Mouse (Mus musculus): Measurements from ENCODE around the gene Ccdc62. TPM values are rescaled to one million over a fixed set of nuclear protein-coding genes. Genes with fewer than 3 reads are reported as not detected.

Ccdc62 gene
- 6.3 and 6.8 TPM in 2 replicates for polyA plus RNA-seq (2015; fragmentation: Nextera tagmentation; extraction: Ambion mirVana)

DNA sequence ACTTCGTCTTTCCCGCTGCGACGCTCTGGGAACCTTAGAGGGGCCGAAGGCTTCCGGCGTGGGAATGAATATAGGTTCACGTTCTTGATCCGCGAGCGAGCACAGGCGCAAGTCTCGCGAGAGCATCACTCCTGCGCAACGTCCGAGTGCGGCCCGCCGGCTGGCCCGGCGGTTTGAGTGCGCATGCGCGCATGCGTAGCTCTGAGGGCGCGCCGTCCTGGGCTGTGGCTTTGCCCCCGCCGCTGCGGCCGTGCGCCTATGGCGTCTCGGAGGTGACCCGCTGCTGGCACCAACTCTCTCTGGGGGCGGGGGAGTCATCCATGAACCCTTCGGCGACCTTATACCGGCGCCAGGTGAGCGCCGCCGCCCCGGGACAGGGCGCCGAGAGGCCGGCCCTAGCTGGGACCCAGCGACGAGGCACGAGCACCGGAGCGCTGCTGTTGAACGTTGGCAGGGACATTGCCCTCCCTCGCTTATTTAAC is at the start of gene Ccdc62:
Ccdc62 (plus strand) TSS at position 172 of the 482 bp plus-strand sequence.
- Histone ChIP-seq H3K4me3 (ENCODE audit: low read length) (peak within 1 kb of the TSS; percentile 81), H3K9ac (replicated peaks; ENCODE audit: low read length) (peak within 1 kb of the TSS; percentile 99), H3K9me3 (ENCODE audit: low read length) (no peaks in the 10 kb centered on the region), H3K36me3 (ENCODE audit: insufficient read depth, low read length) (peaks cover 25% of the 10 kb centered on the region), H3K27me3 (ENCODE audit: insufficient read depth, low read length) (no peaks in the 10 kb centered on the region), H3K27ac (ENCODE audit: low read length) (peak within 1 kb of the TSS; percentile 94), H3K4me1 (ENCODE audit: insufficient read depth, low read length) (peaks cover 4% of the 10 kb centered on the region; the same call in 1 of the 2 replicates), H3K4me2 (replicated peaks; ENCODE audit: low read depth, low read length) (peak within 1 kb of the TSS; percentile 80)
- peak; percentile 97 for ATAC-seq (ENCODE audit: low FRiP score, low TSS enrichment)
- under 1% methylated on average over 56 of the region's 56 CpGs for WGBS

DNA sequence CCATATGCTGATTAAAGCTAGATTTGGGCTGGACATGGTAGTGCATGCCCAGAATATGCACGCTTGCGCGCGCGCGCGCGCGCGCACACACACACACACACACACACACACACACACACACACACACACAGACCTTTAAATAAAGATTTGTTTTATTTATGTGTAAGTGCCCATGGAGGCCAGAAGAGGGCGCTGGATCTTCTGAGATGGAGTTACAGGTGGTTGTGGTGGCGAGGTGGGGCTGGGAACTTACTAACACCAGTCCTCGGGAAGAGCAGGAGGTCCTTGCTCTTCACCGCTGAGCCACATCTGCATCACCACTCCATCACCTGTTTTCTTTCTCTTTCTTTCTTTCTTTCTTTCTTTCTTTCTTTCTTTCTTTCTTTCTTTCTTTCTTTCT is 49.7 kb upstream of the Ccdc62 start:
- Histone ChIP-seq H3K4me2 (replicated peaks; ENCODE audit: low read depth, low read length) (no peak overlapping the region), H3K27ac (ENCODE audit: low read length) (no peak overlapping the region), H3K36me3 (ENCODE audit: insufficient read depth, low read length) (no peaks in the 10 kb centered on the region), H3K9ac (replicated peaks; ENCODE audit: low read length) (no peak overlapping the region), H3K4me3 (ENCODE audit: low read length) (no peak overlapping the region), H3K4me1 (ENCODE audit: insufficient read depth, low read length) (peaks cover 30% of the 10 kb centered on the region), H3K27me3 (ENCODE audit: insufficient read depth, low read length) (no peaks in the 10 kb centered on the region), H3K9me3 (ENCODE audit: low read length) (no peaks in the 10 kb centered on the region)
- ATAC-seq (ENCODE audit: low FRiP score, low TSS enrichment), result no peak
- WGBS, result 79% methylated on average over 14 of the region's 14 CpGs

DNA sequence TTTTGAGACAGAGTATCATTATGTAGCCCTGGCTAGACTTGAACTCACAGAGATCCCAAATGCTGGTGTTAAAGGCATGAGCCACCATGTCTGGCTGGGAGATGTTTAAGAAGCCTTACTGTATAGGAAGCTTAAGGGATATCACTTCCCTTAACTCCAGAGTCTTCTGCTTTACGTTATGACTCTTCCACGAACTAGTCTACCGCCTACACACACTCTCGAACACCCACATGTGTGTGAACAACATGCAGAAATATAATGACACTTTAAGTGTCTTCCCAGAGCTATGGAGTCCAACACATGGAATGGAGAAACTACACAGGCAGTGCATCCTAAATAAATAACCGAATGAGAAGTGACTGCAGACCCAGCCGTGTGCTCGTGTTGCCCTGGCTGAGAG is 46.6 kb upstream of the Ccdc62 start:
- Histone ChIP-seq H3K9ac (replicated peaks; ENCODE audit: low read length) (no peak overlapping the region), H3K36me3 (ENCODE audit: insufficient read depth, low read length) (no peaks in the 10 kb centered on the region), H3K4me3 (ENCODE audit: low read length) (no peak overlapping the region), H3K4me1 (ENCODE audit: insufficient read depth, low read length) (peaks cover 16% of the 10 kb centered on the region), H3K27ac (ENCODE audit: low read length) (no peak overlapping the region), H3K27me3 (ENCODE audit: insufficient read depth, low read length) (no peaks in the 10 kb centered on the region), H3K4me2 (replicated peaks; ENCODE audit: low read depth, low read length) (no peak overlapping the region), H3K9me3 (ENCODE audit: low read length) (no peaks in the 10 kb centered on the region)
- ATAC-seq (ENCODE audit: low FRiP score, low TSS enrichment), result no peak
- 57% methylated on average over 7 of the region's 7 CpGs for WGBS

DNA sequence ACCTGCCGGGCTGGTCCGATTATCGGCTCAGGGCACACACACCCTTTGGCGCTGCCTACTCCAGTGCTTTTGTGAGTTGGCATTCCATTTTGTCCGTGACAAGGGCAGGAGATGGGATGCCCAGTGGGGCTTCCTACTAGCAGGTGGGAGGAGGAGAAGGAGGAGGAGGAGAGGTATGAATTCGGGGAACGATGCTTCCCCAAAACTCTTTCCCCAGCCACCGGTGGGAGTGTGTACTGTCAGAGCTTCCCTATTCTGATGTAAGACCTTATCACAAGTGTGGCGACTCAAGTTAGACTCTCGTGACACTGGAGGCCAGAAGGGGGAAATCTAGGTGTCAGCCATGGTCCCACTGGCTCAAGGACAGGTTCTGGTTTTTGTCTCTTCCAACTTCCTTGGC is 46.1 kb upstream of the Ccdc62 start:
- no peak overlapping the region for H3K27ac ChIP-seq (ENCODE audit: low read length)
- no peak overlapping the region for H3K4me2 ChIP-seq (replicated peaks; ENCODE audit: low read depth, low read length)
- H3K9ac ChIP-seq (replicated peaks; ENCODE audit: low read length), result no peak overlapping the region
- peaks cover 12% of the 10 kb centered on the region for H3K4me1 ChIP-seq (ENCODE audit: insufficient read depth, low read length)
- H3K9me3 ChIP-seq (ENCODE audit: low read length), result no peaks in the 10 kb centered on the region
- no peaks in the 10 kb centered on the region for H3K36me3 ChIP-seq (ENCODE audit: insufficient read depth, low read length)
- no peak for ATAC-seq (ENCODE audit: low FRiP score, low TSS enrichment)
- 80% methylated on average over 10 of the region's 10 CpGs for WGBS
- no peak overlapping the region for H3K4me3 ChIP-seq (ENCODE audit: low read length)
- no peaks in the 10 kb centered on the region for H3K27me3 ChIP-seq (ENCODE audit: insufficient read depth, low read length)

DNA sequence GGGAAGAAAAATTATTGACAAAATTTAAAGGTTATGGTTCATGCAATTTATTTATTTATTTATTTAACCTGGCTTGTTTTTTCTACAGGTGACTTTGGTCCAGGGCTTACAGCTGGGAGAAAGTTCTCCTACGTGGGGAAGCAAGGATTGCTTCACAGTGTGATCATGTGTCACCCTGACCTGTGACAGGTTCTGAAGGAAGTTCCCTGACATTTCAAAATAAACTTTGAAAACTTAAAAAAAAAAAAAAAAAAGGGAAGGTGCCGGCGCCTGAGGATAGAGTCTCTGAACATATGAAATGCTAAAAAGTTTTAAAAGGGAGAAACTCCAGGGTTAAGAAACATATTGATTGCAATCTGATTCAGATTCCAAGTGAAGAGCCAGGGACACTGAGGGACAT is 44.1 kb upstream of the Ccdc62 start:
- Histone ChIP-seq H3K9ac (replicated peaks; ENCODE audit: low read length) (no peak overlapping the region), H3K9me3 (ENCODE audit: low read length) (no peaks in the 10 kb centered on the region), H3K4me2 (replicated peaks; ENCODE audit: low read depth, low read length) (no peak overlapping the region), H3K27me3 (ENCODE audit: insufficient read depth, low read length) (no peaks in the 10 kb centered on the region), H3K27ac (ENCODE audit: low read length) (no peak overlapping the region), H3K4me3 (ENCODE audit: low read length) (no peak overlapping the region), H3K4me1 (ENCODE audit: insufficient read depth, low read length) (no peaks in the 10 kb centered on the region), H3K36me3 (ENCODE audit: insufficient read depth, low read length) (no peaks in the 10 kb centered on the region)
- WGBS, result 68% methylated on average over 3 of the region's 3 CpGs
- ATAC-seq (ENCODE audit: low FRiP score, low TSS enrichment), result no peak

DNA sequence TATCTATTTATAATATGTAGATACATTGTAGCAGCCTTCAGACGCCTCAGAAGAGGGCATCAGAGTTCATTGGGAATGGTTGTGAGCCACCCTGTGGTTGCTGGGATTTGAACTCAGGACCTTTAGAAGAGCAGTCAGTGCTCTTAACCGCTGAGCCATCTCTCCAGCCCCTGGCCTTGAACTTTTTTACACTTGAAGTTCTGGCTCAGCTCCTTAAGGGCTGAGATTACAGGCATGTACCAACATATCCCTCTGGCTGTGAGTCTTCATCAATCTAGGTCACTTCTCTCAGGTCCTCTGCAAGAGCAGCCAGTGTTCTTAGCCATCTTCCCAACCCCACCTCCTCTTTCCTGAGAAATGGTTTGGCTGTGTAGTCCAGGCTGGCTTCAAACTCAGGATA is 40.2 kb upstream of the Ccdc62 start:
- ATAC-seq (ENCODE audit: low FRiP score, low TSS enrichment), result no peak
- 65% methylated on average over 2 of the region's 2 CpGs for WGBS
- Histone ChIP-seq H3K4me1 (ENCODE audit: insufficient read depth, low read length) (no peaks in the 10 kb centered on the region), H3K27ac (ENCODE audit: low read length) (no peak overlapping the region), H3K9ac (replicated peaks; ENCODE audit: low read length) (no peak overlapping the region), H3K4me3 (ENCODE audit: low read length) (no peak overlapping the region), H3K36me3 (ENCODE audit: insufficient read depth, low read length) (no peaks in the 10 kb centered on the region), H3K9me3 (ENCODE audit: low read length) (no peaks in the 10 kb centered on the region), H3K4me2 (replicated peaks; ENCODE audit: low read depth, low read length) (no peak overlapping the region), H3K27me3 (ENCODE audit: insufficient read depth, low read length) (no peaks in the 10 kb centered on the region)

DNA sequence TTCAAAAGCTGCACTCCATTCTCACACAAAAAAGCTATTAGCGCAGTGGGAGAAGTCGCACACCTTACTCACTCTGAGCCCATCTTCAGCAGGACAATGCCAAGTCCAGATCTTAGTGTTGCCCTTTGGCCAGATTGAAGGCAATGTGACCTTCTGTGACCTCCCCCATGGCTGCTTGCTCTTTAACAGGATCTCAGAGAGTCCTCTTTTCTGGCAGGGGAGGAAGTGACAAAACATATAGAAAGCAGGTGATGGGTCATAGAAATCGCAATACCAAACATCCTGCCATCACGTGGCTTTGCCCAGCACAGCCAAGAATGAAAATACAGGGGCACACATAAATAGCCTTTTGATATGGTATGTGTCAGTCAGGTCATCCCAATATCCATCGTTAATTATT is 39.5 kb upstream of the Ccdc62 start:
- Histone ChIP-seq H3K27me3 (ENCODE audit: insufficient read depth, low read length) (no peaks in the 10 kb centered on the region), H3K27ac (ENCODE audit: low read length) (no peak overlapping the region), H3K4me3 (ENCODE audit: low read length) (no peak overlapping the region), H3K36me3 (ENCODE audit: insufficient read depth, low read length) (no peaks in the 10 kb centered on the region), H3K4me2 (replicated peaks; ENCODE audit: low read depth, low read length) (no peak overlapping the region), H3K4me1 (ENCODE audit: insufficient read depth, low read length) (no peaks in the 10 kb centered on the region), H3K9ac (replicated peaks; ENCODE audit: low read length) (no peak overlapping the region), H3K9me3 (ENCODE audit: low read length) (no peaks in the 10 kb centered on the region)
- 78% methylated on average over 5 of the region's 5 CpGs for WGBS
- ATAC-seq (ENCODE audit: low FRiP score, low TSS enrichment), result no peak

DNA sequence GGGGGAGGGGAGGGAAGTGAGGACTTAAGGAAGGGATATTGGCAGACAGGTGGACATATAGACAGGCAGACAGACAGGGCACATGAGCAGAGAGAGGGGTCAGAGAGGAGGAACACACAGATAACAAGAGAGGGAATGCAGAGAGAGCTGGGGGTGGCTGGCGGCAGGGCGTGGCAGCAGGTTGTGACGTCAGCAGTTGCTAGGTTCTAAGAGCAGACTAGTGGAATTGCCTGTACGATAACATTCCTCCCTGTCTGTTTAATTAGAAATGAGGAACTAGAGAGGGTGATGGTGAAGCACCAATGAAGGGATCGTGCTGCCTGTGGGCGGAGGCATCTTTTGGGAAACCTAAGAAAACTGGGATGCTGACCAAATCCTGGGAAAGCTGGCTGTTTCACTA is 38.8 kb upstream of the Ccdc62 start:
- no peaks in the 10 kb centered on the region for H3K36me3 ChIP-seq (ENCODE audit: insufficient read depth, low read length)
- H3K9ac ChIP-seq (replicated peaks; ENCODE audit: low read length), result no peak overlapping the region
- no peak overlapping the region for H3K4me3 ChIP-seq (ENCODE audit: low read length)
- H3K27me3 ChIP-seq (ENCODE audit: insufficient read depth, low read length), result no peaks in the 10 kb centered on the region
- no peak for ATAC-seq (ENCODE audit: low FRiP score, low TSS enrichment)
- H3K4me1 ChIP-seq (ENCODE audit: insufficient read depth, low read length), result 0 out of 2 replicates have a peak, but pooled peaks cover 4% of the 10 kb centered on the region
- no peak overlapping the region for H3K27ac ChIP-seq (ENCODE audit: low read length)
- H3K9me3 ChIP-seq (ENCODE audit: low read length), result no peaks in the 10 kb centered on the region
- H3K4me2 ChIP-seq (replicated peaks; ENCODE audit: low read depth, low read length), result no peak overlapping the region
- 45% methylated on average over 6 of the region's 6 CpGs for WGBS

DNA sequence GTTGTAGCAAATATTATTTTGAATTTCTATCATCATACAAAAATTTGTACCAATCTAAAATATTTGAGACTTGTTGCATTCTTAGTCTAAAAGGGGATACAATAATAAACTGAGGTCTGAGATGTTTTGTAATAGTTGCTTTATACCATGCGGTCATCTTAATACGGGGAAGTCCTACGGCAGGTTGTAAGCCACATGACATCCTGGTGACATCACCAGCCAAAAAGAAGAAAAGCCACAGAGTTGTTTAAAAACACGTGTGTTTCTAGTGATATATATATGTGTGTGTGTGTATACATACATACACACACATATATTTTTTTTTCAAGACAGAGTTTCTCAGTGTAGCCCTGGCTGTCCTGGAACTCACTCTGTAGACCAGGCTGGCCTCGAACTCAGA is 37.0 kb upstream of the Ccdc62 start:
- Histone ChIP-seq H3K9me3 (ENCODE audit: low read length) (no peaks in the 10 kb centered on the region), H3K36me3 (ENCODE audit: insufficient read depth, low read length) (no peaks in the 10 kb centered on the region), H3K27me3 (ENCODE audit: insufficient read depth, low read length) (no peaks in the 10 kb centered on the region), H3K9ac (replicated peaks; ENCODE audit: low read length) (no peak overlapping the region), H3K4me2 (replicated peaks; ENCODE audit: low read depth, low read length) (no peak overlapping the region), H3K4me3 (ENCODE audit: low read length) (no peak overlapping the region), H3K27ac (ENCODE audit: low read length) (no peak overlapping the region), H3K4me1 (ENCODE audit: insufficient read depth, low read length) (0 out of 2 replicates have a peak, but pooled peaks cover 4% of the 10 kb centered on the region)
- no peak for ATAC-seq (ENCODE audit: low FRiP score, low TSS enrichment)
- 89% methylated on average over 5 of the region's 5 CpGs for WGBS

DNA sequence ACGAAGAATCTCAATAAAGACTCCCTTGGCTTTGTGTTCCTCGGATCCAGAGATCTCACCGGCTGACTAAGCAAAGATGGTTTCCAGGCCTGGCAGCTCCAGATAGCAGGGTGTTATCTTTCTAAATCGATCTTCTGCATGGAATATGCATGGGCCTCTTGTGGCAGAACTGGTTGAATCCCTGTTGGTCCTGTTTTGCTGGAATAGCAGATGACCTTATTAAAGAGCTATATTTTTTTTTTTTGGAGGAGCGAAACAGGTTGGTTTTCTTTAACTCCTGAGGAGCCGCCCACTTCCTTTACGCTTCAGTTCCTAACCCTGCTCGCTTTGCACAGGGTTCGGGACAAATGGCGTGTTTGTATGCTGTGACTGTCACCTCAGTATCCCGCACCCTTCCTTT is 34.1 kb upstream of the Ccdc62 start:
- peak overlapping the region; percentile 32; the same call in 1 of the 2 replicates for H3K27ac ChIP-seq (ENCODE audit: low read length)

More for the DNA sequence above, 34.1 kb upstream of the Ccdc62 start:
- ATAC-seq (ENCODE audit: low FRiP score, low TSS enrichment), result no peak
- Histone ChIP-seq H3K9ac (replicated peaks; ENCODE audit: low read length) (no peak overlapping the region), H3K4me3 (ENCODE audit: low read length) (no peak overlapping the region), H3K4me2 (replicated peaks; ENCODE audit: low read depth, low read length) (no peak overlapping the region), H3K4me1 (ENCODE audit: insufficient read depth, low read length) (0 out of 2 replicates have a peak, but pooled peaks cover 4% of the 10 kb centered on the region), H3K36me3 (ENCODE audit: insufficient read depth, low read length) (no peaks in the 10 kb centered on the region), H3K9me3 (ENCODE audit: low read length) (no peaks in the 10 kb centered on the region), H3K27me3 (ENCODE audit: insufficient read depth, low read length) (no peaks in the 10 kb centered on the region)
- WGBS, result 55% methylated on average over 11 of the region's 11 CpGs

Data from kidney, embryonic 16.5 days (tissue).